Mouse (Mus musculus): ENCODE results near the gene Mcpt1.
"Not testable (repeated sequence)": the region's sequence is repeated elsewhere in the genome, so short reads cannot be mapped to it uniquely, and the experiment has no call there.

- TF ChIP-seq CTCF (IDR thresholded peaks at IDR 0.05; ENCODE audit: control insufficient read depth, insufficient read depth, low read length); POLR2A (IDR thresholded peaks at IDR 0.05; ENCODE audit: borderline replicate concordance, control insufficient read depth, low read depth, low read length): not testable (repeated sequence)
Observed at GRCm38 (mm10) chr14:56041792-56042191, 24.0 kb downstream of the Mcpt1 start, which contains the start of gene Mcpt2.

Data from bone marrow, adult 2 months (tissue).